Mouse (Mus musculus): ENCODE data around the gene Lrrc74a.

GRCm38 (mm10) chr12:86770927-86771326, 36.8 kb downstream of the Lrrc74a start:
- TF ChIP-seq CTCF (IDR thresholded peaks at IDR 0.05; ENCODE audit: low read depth, low read length), result no peak
- no peak for TF ChIP-seq GATA1 (IDR thresholded peaks at IDR 0.05; ENCODE audit: borderline replicate concordance, low read length)
